Mouse (Mus musculus) thymus, adult 18-20 months (tissue): ENCODE results near the gene Zfr2.

Experiments
- DNase-seq, 2 experiments: peaks; one replicate each; pipeline ENCODE4 v3.0.0; 2022; ENCODE audit warnings: mixed read lengths in 2 of 2

Zfr2 gene

DNA sequence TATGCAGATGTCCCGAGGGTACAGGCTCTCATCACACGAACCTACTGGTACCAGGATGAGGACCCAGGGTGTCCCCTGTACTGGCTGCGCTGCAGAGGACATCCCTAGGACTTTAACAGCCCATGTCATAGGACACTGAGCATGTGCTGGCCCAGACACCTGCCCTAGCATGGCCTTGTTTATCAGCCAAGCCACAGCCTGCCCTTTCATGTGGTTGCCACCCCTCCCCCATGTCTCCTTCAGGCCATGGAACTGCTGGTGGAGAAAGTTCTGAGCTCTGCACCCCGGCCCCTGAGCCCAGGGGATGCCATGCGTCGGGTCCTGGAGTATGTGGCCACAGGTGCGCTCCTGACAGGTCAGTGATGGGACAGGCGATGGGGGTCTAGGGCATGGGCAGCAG lies 16.5 kb downstream of the Zfr2 start:
- no peak for DNase-seq

DNA sequence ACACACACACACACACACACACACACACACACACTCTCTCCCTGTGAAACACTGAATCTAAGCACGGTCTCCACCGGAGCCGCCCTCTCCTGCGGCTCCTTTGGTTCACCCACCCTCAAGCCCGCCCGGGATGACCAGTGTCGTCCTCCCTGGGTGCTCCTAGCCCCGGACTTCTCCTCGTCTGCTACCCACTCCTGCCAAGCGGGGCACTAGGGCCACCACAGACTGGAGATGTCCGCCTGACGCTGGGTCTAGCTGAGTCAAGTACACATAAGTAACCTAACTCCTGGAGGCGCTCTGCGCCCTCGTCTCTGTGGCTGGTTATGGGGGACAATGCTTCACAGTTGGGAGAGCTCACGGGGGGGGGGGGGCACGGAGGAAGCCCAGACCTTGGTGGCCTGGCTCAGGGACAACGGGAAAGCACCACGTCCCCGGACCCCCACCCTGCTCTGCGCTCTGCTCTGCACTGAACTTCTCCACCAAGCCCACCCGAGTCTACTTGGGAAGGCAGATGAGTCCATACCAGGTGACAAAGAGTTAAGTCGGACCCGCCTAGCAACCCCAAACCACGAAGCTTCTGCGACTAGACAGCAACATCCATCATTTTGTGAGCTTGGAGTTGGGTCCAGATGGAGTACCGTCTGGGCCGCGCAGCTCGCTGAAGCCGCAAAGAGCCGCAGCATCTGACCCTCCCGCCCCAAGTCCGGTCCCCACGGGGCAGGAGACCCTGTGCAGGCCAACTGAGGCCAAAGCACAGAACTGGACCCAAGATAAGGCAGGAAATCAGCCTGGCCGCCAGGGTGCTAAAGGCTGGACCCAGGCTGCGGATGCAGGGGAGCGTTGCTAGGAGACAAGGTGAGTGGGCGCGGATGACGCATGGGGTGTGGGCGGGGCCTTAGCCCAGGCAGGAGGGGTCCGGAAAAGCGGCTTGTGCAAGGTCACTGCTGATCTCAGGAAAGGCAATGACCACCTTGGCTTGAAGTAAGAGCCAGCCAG lies 19.8 kb downstream of the Zfr2 start, which contains the start of gene Matk:
Matk (plus strand) TSS at position 512 of the 996 bp plus-strand sequence.
- DNase-seq, result peak; percentile 50 to 63

DNA sequence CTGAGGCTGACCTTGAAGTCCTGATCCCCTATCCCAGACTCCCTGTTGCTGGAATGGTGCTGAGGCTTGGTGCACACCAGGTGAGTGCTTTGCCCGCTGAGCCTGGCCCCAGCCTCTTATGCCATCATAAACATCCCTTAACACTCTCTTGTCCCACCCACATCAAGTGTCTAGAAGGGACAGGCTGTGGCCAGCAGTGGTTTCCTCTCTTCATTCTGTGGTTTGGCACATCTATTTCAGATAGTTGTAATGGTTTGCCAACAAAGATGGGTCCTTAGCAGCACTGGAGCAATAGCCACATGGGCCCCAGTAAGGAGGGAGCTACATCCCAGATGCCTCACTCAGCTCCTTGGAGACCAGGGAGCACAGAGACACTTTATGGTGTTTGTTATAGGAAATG lies 21.9 kb downstream of the Zfr2 start:
- no peak for DNase-seq

DNA sequence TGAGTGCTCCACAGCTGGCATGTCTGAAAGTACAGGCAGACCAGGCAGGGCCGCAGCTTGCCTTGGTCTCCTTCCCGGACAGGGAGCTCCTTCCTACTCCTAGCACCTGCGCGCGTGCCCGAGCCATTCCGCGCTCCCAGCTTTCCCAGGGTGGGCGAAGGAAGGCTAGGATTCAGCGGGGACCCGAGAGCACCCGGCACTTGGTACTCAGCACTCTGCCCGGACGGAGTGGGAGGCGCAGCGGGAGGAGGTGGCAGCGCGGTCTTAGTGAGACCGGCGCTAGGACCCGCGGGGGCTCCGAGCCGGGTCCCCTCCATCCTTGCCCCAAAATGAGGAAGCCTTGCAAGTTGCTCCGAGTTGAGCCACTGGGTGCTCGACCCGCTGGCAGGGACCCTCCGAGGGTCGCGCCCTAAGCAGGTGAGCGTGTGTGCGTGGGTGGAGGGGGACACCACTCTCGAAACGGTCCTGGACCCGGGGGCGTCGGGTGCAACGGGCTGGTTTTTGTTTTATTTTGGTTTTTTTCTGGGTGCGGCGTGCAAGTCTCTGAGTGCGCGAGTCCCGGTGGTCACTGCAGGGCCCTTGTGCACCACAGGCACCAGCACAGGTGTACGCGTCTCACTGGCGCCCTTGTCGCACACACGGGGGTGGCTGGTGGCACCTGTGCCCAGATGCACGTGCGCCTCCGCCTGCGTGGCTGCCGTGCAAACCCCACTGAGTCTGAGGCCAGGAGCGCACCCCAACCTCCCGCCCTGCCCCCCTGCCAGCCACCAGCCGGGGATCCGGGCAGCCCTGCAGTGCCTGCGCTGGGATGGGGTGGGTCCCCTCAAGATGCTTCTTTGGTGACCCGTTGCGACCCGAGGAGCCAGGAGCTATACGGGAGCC lies 24.4 kb downstream of the Zfr2 start:
- DNase-seq, result peak in 1 of 2 experiments; percentile 53

GRCm38 (mm10) chr10:81259225-81259884 lies 26.4 kb downstream of the Zfr2 start:
- DNase-seq, result no peak

- DNase-seq, result no peak
Observed at GRCm38 (mm10) chr10:81261025-81261424, 28.1 kb downstream of the Zfr2 start.

- DNase-seq, result no peak
Observed at GRCm38 (mm10) chr10:81265540-81265939, 32.6 kb downstream of the Zfr2 start.

DNA sequence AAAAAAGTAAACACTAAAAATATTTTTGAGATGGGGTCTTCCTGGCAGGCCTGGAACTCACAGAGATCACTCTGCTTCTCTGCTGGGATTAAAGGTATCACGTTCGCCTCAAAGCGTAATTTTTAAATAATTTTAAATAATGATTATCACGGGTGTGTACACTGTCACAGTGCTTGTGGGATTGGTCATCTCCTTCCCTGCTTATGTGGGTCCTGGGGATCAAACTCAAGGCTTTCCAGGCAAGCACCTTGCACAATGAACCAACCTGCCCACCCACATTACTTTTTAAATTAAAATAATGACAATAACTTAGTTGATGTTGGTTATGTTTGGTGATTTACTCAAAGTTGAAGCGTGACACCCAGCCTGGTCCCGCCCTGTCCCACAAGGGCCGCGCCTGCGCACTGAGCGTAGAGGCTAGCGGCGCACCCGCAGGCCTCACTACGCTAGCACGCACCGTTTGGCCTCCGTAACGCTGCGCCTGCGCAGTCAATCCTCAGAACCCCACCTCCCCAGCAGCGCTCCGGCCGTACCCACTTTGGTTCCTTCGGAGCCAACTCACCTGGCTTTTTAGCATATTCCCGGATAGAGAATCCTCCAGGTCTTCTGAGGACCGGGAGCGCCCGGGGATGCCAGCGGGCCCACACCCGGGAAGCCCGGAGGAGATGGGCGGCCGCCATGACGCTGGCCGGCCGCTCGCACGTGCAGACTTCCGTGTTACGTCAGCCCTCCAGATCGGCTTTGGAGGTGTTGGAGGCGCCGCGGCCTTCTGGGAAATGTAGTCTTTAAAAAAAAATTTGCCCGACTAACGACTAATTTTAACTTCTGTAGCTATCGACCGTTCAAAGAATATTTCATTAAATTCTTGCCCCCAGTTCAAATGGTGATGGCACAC lies 33.5 kb downstream of the Zfr2 start, which contains the start of the genes Mrpl54 and Apba3:
Mrpl54 (minus strand) TSS at position 724 of the 895 bp plus-strand sequence.
Apba3 (plus strand) TSS at position 750 of the 895 bp plus-strand sequence.
- DNase-seq, result peak; percentile 92 to 94

- peak in 1 of 2 experiments; percentile 69 for DNase-seq
Observed at GRCm38 (mm10) chr10:81268056-81268455, 35.1 kb downstream of the Zfr2 start.

GRCm38 (mm10) chr10:81268643-81269412 lies 35.9 kb downstream of the Zfr2 start:
- no peak for DNase-seq

DNA sequence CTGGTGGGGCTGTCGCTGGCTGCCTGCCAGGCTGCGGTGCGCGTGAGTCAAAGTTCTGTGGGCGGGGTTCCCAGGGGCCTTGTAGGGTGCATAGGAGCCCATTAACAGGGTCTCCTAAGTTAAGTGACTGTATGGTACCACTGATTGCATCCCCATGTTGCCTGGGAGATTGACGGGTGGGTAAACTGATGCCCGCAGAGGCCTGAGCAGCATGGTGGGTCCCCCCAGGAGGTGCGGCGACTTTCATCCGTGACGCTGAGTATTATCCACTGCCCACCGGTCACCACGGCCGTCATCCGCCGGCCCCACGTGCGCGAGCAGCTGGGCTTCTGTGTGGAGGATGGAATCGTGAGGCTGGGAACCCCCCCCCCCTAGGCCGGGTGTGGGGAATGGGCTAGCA lies 39.4 kb downstream of the Zfr2 start:
- no peak for DNase-seq

DNA sequence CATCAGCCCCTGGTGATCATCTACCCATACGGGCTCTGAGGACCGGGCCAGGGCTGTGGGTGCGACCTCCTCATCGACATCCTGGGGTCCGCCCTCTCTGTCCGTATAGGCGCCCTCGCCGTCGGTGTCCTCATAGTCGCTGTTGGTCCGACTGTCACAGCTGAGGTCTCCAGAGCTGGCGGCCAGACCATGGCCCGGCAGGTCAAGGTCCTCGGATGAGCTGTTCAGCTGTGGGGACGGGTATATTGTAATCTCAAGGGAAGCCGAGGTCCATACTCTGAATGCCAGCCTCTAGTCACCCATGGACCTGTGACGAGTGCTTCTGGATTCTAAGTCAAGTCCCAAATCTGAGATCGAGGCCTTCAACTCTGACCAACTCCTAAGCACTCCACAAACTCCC lies 40.9 kb downstream of the Zfr2 start:
- DNase-seq, result no peak

GRCm38 (mm10) chr10:81277676-81278075 lies 44.7 kb downstream of the Zfr2 start:
- DNase-seq, result no peak

DNA sequence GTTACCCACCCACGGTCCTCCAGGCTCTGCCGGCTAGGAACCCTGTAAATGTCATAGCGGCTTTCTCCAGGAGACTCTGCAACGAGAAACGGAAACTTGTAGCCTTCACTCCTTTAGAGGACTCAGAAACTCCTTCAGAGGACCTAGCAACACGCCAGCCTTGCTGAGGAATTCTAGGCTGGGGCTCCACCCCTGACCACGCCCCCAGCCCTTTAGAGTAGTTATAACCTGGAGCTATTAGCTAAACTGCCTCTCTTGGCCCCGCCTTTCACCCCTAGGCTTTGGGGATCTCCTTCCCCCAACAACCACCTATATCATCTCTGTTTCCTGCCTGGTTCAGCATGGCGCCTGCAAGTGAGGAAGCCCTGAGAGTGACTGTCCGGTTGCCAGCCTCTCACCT lies 46.5 kb downstream of the Zfr2 start:
- no peak for DNase-seq

DNA sequence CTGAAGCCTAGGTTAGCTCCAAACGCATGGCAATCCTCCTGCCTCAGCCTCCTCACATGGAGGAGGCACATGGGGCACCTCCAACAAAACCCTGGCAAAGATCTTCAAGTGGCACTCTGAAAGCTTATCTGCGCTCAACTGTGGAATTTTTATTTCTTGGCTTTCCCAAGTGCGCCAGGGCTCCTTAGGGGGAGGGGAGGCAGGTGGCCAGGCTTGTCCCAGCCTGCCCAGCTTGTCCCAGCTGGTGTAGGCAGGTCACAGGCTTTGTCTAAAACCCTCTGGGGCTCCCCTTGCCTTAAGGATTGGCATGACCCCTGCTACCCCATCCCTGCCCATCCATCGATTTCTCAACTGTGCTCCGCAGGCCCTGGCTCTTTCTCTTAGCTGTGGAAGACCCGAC lies 51.2 kb downstream of the Zfr2 start:
- DNase-seq, result no peak

DNA sequence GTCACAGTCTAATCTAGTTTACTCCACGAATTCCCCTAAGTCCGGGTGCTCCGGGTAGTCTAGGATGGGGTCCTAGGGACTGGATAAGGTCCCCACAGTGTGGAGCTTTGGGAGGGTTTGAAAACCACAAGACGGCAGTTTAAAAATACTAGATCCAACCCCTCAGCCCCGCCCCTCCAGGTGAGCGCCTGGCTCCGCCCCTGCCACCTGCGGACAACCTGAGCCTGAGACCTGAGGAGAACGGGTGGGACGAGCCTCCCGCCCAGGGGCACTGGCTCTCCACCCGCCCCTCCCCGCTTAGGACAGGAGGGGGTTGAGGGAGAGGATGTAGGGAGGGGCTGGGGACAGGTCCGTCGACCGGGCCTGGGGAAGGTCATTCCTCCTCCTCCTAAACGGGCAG lies 51.8 kb downstream of the Zfr2 start:
- DNase-seq, result no peak

GRCm38 (mm10) chr10:81285694-81286450 lies 52.9 kb downstream of the Zfr2 start:
- DNase-seq, result peak; percentile 87 to 89

DNA sequence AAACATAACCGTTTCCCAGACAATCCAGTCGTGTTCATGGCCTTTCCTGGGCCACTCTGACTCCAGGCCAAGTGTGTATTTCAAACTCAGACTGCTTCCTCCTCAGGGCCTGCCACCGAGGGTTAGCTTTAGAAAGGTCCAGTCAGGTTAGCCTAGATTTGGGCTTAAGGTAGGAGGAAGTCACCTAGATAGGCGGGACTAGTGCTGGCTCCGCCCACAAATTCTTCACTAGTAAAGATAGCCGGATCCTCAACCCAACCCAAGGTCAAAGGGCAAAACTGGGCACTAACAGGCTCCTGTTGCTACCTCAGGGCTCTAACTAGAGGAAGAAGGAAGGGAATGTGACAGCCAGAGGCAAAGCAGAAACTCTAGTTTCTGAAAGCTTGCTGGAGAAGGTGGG lies 53.6 kb downstream of the Zfr2 start:
- DNase-seq, result no peak

GRCm38 (mm10) chr10:81287513-81288157 lies 54.7 kb downstream of the Zfr2 start:
- no peak for DNase-seq
